Mouse (Mus musculus) olfactory bulb, adult 2 months (tissue): Measurements from ENCODE around the gene Ms4a4a.

Experiments
- CTCF ChIP-seq: fragments of 200-500 bp; IDR thresholded peaks from 2 replicates; pipeline ENCODE4 v1.5.1; 2012; ENCODE audit warnings: low read depth, mild to moderate bottlenecking, low read length, moderate library complexity; ENCODE audit not compliant: insufficient read depth
- POLR2A ChIP-seq: fragments of 200-500 bp; IDR thresholded peaks from 2 replicates; pipeline ENCODE4 v1.6.1; 2012; ENCODE audit warnings: mild to moderate bottlenecking, low read depth, low read length, moderate library complexity; ENCODE audit not compliant: insufficient read depth

- TF ChIP-seq POLR2A (no peak), CTCF (no peak)
Measured at GRCm38 (mm10) chr19:11415581-11415980, 40.3 kb downstream of the Ms4a4a start.
